Mouse (Mus musculus) frontal cortex, postnatal 14 days (tissue): ENCODE measurements around the gene Fgfr2.

ENCODE experiments used
- DNase-seq, 2 experiments: peaks; one replicate each; pipeline ENCODE4 v3.0.0; 2022; ENCODE audit warnings: low spot score in 2 of 2

Gene Fgfr2

GRCm38 (mm10) chr7:132719570-132719969 lies 403.6 kb downstream of the Fgfr2 start:
- DNase-seq = no peak

- no peak for DNase-seq
Observed at GRCm38 (mm10) chr7:132715259-132715658, 407.9 kb downstream of the Fgfr2 start.

- DNase-seq = no peak
Observed at GRCm38 (mm10) chr7:132714236-132714923, 408.8 kb downstream of the Fgfr2 start.

GRCm38 (mm10) chr7:132713483-132714126 lies 409.5 kb downstream of the Fgfr2 start:
- no peak for DNase-seq

GRCm38 (mm10) chr7:132712956-132713355 lies 410.2 kb downstream of the Fgfr2 start:
- DNase-seq = no peak

GRCm38 (mm10) chr7:132712044-132712708 lies 411.0 kb downstream of the Fgfr2 start:
- DNase-seq = no peak

- DNase-seq = no peak
Observed at GRCm38 (mm10) chr7:132711579-132711978, 411.6 kb downstream of the Fgfr2 start.

- DNase-seq = no peak
Observed at GRCm38 (mm10) chr7:132705130-132705529, 418.0 kb downstream of the Fgfr2 start.

GRCm38 (mm10) chr7:132704310-132704875 lies 418.8 kb downstream of the Fgfr2 start:
- DNase-seq = no peak

- DNase-seq = no peak
Observed at GRCm38 (mm10) chr7:132703515-132704309, 419.4 kb downstream of the Fgfr2 start.

GRCm38 (mm10) chr7:132702492-132703070 lies 420.6 kb downstream of the Fgfr2 start:
- no peak for DNase-seq

GRCm38 (mm10) chr7:132702024-132702423 lies 421.1 kb downstream of the Fgfr2 start:
- DNase-seq = no peak

GRCm38 (mm10) chr7:132701412-132701811 lies 421.7 kb downstream of the Fgfr2 start:
- DNase-seq = no peak

GRCm38 (mm10) chr7:132700107-132700506 lies 423.0 kb downstream of the Fgfr2 start:
- DNase-seq = no peak

- no peak for DNase-seq
Observed at GRCm38 (mm10) chr7:132699639-132700038, 423.5 kb downstream of the Fgfr2 start.

GRCm38 (mm10) chr7:132699165-132699564 lies 424.0 kb downstream of the Fgfr2 start:
- no peak for DNase-seq

- no peak for DNase-seq
Observed at GRCm38 (mm10) chr7:132698737-132699136, 424.4 kb downstream of the Fgfr2 start.

GRCm38 (mm10) chr7:132697258-132697796 lies 425.8 kb downstream of the Fgfr2 start:
- no peak for DNase-seq

GRCm38 (mm10) chr7:132693561-132693960 lies 429.6 kb downstream of the Fgfr2 start:
- DNase-seq = no peak

- DNase-seq = no peak
Observed at GRCm38 (mm10) chr7:132692719-132693118, 430.4 kb downstream of the Fgfr2 start.
